Mouse (Mus musculus) C2C12 (cell line): Measurements from ENCODE around the gene Spata13.

ENCODE experiments used
- CEBPB ChIP-seq: IDR thresholded peaks from one replicate; pipeline ENCODE4 v1.6.1; 2011; ENCODE audit warnings: low read depth, mild to moderate bottlenecking, control low read depth, moderate library complexity
- CTCF ChIP-seq: IDR thresholded peaks from one replicate; pipeline ENCODE4 v1.5.1; 2011; ENCODE audit not compliant: control insufficient read depth, insufficient read depth, insufficient read length
- FOSL1 ChIP-seq: IDR thresholded peaks from one replicate; pipeline ENCODE4 v1.8.0; 2011; ENCODE audit warnings: mild to moderate bottlenecking, low read length; ENCODE audit not compliant: poor library complexity, insufficient read depth, severe bottlenecking
- MAX ChIP-seq: IDR thresholded peaks from one replicate; pipeline ENCODE4 v1.6.1; 2011; ENCODE audit warnings: mild to moderate bottlenecking, control low read depth
- MYOD1 ChIP-seq: IDR thresholded peaks from one replicate; pipeline ENCODE4 v1.6.1; 2011; ENCODE audit warnings: low read depth; ENCODE audit not compliant: control insufficient read depth, insufficient read length
- MYOG ChIP-seq: IDR thresholded peaks from one replicate; pipeline ENCODE4 v1.6.1; 2011; ENCODE audit not compliant: control insufficient read depth, insufficient read length; ENCODE audit errors: extremely low read depth
- USF1 ChIP-seq: IDR thresholded peaks from one replicate; pipeline ENCODE4 v1.6.1; 2011; ENCODE audit warnings: low read depth, mild to moderate bottlenecking, control low read depth, moderate library complexity

GRCm38 (mm10) chr14:60743681-60744080 lies 109.9 kb downstream of the Spata13 start:
- TF ChIP-seq CTCF (no peak), MYOG (no peak), MAX (no peak), USF1 (no peak), MYOD1 (no peak), CEBPB (no peak), FOSL1 (no peak)
